Mouse (Mus musculus): Measurements from ENCODE around the gene Zbtb38. TPM values are rescaled to one million over a fixed set of nuclear protein-coding genes. Genes with fewer than 3 reads are reported as not detected.
A peak's percentile ranks its signal among the peaks of the same experiment; 100 is the strongest.

Gene Zbtb38
- 41.5 and 52.1 TPM in 2 replicates for total RNA-seq (2021)
- long read RNA-seq, experiment 1, partial matches to known transcripts = 0 of 6 reads
- long read RNA-seq, experiment 1, other reads (novel, unspliced or antisense) = 3 of 6 reads
- long read RNA-seq, experiment 2, partial matches to known transcripts = 1 of 6 reads
- long read RNA-seq, experiment 2, other reads (novel, unspliced or antisense) = 5 of 6 reads

- peak; percentile 95 for DNase-seq
These were observed at the start of gene Zbtb38 for GRCm38 (mm10) chr9:96752603-96753114. Zbtb38 (minus strand) TSS chr9:96752831.

GRCm38 (mm10) chr9:96800131-96800825 lies 47.6 kb upstream of the Zbtb38 start:
- no peak for DNase-seq

- DNase-seq = no peak
These were observed 44.7 kb upstream of the Zbtb38 start for GRCm38 (mm10) chr9:96797311-96797710.

- DNase-seq = peak; percentile 45
These were observed 42.8 kb upstream of the Zbtb38 start for GRCm38 (mm10) chr9:96795399-96795928.

GRCm38 (mm10) chr9:96794601-96795000 lies 42.0 kb upstream of the Zbtb38 start:
- peak; percentile 41 for DNase-seq

GRCm38 (mm10) chr9:96792543-96792942 lies 39.9 kb upstream of the Zbtb38 start:
- DNase-seq = no peak

GRCm38 (mm10) chr9:96790389-96791007 lies 37.9 kb upstream of the Zbtb38 start:
- peak; percentile 5 for DNase-seq

GRCm38 (mm10) chr9:96789906-96790305 lies 37.3 kb upstream of the Zbtb38 start:
- no peak for DNase-seq

- no peak for DNase-seq
These were observed 35.2 kb upstream of the Zbtb38 start for GRCm38 (mm10) chr9:96787797-96788196.

GRCm38 (mm10) chr9:96785871-96786342 lies 33.3 kb upstream of the Zbtb38 start:
- DNase-seq = no peak

- no peak for DNase-seq
These were observed 32.6 kb upstream of the Zbtb38 start for GRCm38 (mm10) chr9:96785187-96785586.

- DNase-seq = peak; percentile 20
These were observed 31.0 kb upstream of the Zbtb38 start for GRCm38 (mm10) chr9:96783667-96784066.

GRCm38 (mm10) chr9:96783258-96783657 lies 30.6 kb upstream of the Zbtb38 start:
- peak; percentile 72 for DNase-seq

GRCm38 (mm10) chr9:96782062-96782461 lies 29.4 kb upstream of the Zbtb38 start:
- peak; percentile 32 for DNase-seq

- peak; percentile 65 for DNase-seq
These were observed 20.5 kb upstream of the Zbtb38 start for GRCm38 (mm10) chr9:96773146-96773545.

- no peak for DNase-seq
These were observed 17.8 kb upstream of the Zbtb38 start for GRCm38 (mm10) chr9:96770443-96770842.

- no peak for DNase-seq
These were observed 17.0 kb upstream of the Zbtb38 start for GRCm38 (mm10) chr9:96769651-96770050.

- no peak for DNase-seq
These were observed 15.2 kb upstream of the Zbtb38 start for GRCm38 (mm10) chr9:96767874-96768273.

- no peak for DNase-seq
These were observed 13.4 kb upstream of the Zbtb38 start for GRCm38 (mm10) chr9:96766078-96766477.

GRCm38 (mm10) chr9:96765410-96765809 lies 12.8 kb upstream of the Zbtb38 start:
- DNase-seq = no peak

GRCm38 (mm10) chr9:96763847-96764631 lies 11.4 kb upstream of the Zbtb38 start:
- DNase-seq = no peak

- DNase-seq = no peak
These were observed 10.4 kb upstream of the Zbtb38 start for GRCm38 (mm10) chr9:96763025-96763424.
